Mouse (Mus musculus) forelimb bud, embryonic 11.5 days (tissue): ENCODE results near the gene Acbd3.

Experiments
- DNase-seq: peaks from one replicate; pipeline ENCODE4 v3.0.0-alpha.2; 2012; ENCODE audit warnings: low read depth, low spot score

The Acbd3 gene

DNA sequence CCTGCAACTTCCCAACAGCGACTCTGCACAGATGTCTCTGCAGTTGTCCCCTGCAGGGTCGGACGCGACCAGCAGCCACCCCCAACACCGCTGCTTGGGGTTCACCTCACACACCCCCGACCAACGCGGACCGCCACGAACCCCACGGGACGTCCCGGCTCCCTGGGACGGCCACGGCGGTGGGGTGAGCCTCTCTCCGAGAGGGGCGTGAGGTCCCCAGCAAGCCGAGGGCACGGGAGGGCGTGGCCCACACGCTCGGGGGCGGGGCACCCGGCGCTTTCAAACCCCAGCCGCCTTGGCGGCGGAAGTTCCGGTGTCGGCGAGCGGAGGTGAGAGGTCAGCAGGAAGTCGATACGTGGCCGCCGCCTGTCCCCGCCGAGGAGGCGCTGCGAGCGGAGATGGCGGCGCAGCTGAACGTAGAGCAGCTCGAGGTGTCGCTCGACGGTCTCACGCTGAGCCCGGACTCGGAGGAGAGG is at the start of gene Acbd3:
Acbd3 (plus strand) TSS at position 340 of the 476 bp plus-strand sequence.
- peak; percentile 95 for DNase-seq

- no peak for DNase-seq
Observed at GRCm38 (mm10) chr1:180691284-180691683, 34.6 kb upstream of the Acbd3 start.

DNA sequence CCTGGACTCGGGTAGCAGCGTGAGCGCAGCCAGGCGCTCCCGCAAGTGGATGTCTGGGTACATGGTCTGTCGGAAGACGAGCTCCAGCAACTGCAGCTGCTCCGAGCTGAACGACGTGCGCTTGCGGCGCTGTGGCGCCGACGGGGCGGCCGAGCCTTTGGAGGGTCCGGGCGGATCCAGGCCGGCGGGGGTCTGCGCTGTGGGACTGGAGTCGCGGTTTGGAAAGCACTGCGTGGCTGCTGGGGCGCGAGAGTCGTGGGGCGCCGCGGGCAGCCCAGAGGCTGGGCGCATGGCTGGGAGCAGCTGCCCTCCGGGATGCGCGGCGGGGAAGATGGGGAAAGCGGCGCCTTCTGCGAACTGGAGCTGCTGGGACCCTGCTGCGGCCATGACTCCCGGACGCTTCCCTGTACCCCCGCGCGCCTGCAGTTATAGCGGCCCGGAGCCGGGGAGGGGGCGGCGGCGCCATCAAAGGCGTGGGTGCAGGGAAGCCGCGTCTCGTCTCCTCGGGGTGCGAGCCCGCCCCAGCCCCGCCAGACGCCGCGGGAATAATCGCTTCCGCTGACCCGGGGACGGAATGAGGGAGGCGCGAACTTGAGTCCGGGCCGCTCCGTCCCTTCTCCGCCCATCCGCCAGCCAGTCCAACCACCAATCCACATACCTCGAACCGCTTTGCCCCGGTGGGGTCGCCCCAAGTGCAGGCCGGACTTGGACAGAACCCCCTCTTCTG is 29.1 kb upstream of the Acbd3 start, which contains the start of gene Mixl1:
Mixl1 (minus strand) TSS at position 409 of the 727 bp plus-strand sequence.
- peak; percentile 47 for DNase-seq

DNA sequence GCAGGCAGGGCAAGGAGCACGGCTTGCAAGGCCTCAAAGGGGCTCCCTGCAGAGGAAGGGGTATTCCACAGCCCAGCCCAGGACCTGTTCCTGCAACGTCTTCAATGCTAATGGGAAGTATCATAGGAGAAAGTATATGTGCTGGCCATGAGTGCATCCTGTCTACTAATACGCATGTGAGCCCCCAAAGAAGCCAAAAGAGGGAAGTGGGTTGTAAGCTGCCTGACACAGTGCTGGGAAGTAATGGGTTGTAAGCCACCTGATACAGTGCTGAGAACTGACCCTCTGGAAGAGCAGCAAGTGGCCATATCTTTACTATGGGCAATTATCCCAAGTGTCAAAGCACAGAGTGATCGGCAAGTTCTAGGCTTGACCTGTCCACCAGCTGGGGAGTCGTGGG is 27.8 kb upstream of the Acbd3 start:
- DNase-seq: no peak

GRCm38 (mm10) chr1:180703400-180703799 is 22.4 kb upstream of the Acbd3 start:
- no peak for DNase-seq

DNA sequence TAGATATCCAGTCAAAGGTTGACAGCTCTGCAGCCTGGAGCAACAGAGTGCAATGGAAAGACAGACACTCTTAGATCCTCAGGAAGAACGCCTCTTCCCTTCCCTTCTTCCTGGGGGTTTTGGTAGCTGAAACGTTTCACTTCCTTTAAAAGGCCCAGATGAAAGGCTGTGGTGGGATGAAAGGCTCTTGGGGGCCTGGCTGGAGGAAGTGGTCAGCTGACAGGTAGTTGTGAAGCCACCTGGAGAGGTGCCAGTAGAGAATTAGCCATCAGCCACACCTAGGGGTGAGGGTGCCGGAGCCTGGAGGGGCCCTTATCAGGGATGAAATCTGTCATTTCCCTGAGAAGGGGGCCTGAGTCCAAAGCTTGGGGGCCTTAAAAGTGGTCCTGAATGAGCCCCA is 18.5 kb upstream of the Acbd3 start:
- DNase-seq: no peak

DNA sequence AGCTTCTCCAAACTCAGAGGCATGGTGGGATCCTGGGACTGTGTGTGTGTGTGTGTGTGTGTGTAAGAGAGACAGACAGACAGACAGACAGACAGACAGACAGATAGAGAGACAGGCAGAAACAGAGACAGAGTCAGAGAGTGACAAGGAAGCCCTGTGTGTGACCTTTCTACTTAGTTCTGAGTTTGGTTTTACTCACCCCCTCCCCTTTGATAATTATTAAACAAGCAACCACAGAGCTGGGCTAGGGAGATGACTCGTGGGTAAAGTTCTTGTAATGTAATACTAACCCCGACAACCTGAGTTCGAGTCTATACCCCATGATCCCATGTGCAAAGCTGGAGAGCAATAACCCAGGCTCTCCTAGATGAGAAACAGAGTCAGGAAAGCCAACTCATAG is 18.0 kb upstream of the Acbd3 start:
- DNase-seq: no peak

DNA sequence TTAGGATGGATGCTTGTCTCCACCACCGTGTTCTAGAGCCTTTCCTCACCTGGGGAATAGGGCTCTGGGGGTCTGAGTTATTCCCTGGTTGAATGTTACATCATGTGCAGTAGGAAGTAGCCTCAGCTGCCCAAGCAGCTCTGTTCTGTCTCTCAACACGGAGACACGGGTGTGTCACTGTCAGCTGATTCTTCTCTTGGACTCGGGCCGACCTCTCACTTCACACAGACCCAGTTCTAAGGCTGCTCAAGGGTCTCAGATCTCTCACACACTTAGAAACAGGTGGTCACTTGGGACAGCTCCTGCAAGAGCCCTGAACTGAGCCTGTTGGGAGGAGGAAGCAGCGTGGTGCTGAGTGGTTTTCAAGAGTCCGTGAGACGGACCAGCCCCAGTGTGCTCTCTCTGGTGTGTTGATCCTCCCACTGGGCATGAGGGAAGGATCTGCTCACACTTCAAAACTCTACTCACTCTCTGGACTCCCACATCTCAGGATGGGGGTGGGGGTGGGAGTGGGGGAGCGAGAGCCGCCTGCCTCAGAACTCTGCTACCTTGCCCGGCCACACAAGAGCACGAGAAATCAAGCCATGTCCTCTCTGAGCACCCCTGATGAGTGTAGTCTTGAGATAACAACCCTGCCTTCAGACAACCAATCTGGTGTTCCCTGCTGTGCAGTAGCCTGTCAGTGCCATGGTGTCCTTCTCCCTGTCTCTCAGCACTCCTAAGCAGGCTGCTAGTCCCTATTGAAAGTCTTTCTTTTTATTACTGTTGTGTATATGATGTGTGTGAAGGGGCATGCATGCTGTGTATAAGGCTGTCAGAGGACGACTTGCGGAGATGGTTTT is 16.7 kb upstream of the Acbd3 start:
- DNase-seq: no peak

- no peak for DNase-seq
Observed at GRCm38 (mm10) chr1:180718756-180719155, 7.1 kb upstream of the Acbd3 start.

DNA sequence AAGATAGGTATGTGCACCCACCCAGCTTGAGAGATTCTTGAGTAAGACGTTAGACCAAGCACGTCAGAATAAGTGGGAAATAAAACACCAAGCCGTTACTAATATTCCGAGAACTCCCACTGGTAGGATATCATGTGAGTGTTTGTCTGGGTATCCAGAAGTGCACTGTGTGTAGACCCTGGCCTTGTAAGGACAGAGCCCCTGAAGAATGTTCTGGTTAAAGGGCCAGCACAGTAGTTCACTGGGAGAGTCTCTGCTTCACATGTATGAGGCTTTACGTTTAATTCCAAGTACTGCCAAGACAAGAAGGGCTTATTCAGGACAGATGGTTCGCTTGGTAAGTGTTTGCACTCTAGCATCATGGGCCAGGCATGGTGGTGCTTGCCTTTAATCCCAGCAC is 6.4 kb upstream of the Acbd3 start:
- DNase-seq: no peak

DNA sequence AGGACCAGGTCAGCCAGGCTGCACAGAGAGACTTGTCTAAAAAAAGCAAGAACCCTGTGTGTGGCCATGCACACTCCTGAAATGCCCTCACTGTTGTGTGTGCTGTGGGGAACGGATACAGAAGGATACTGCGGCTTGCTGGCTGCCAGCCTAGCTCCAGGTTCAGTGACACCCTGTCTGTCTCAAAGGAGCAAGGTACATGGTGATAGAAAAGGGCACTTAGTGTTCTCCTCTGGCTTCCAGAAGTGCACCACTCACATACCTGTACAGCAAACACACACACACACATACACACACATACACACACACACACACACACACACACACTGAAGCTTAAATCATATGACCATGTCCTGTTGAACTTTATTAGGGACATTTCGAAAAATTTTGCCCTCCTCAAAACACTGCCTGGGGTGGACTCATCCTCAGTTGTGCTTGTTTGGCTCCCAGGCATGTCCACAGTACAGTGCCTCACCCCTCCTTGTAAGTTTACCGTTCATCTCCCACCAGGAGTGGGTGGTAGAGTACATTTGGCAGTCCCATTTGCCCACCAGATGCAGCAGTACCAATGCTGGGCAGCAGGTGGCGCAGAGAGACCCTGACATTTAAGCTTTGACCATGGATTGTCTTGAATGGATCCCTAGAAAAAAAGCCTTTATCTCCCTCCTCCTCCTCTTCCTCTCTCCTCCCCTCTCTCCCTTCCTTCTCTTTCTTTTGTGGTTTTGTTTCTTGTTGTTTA is 5.7 kb upstream of the Acbd3 start:
- peak; percentile 79 for DNase-seq

GRCm38 (mm10) chr1:180722608-180723007 is 3.2 kb upstream of the Acbd3 start:
- DNase-seq: no peak

GRCm38 (mm10) chr1:180723701-180724238 is 2.1 kb upstream of the Acbd3 start:
- no peak for DNase-seq

DNA sequence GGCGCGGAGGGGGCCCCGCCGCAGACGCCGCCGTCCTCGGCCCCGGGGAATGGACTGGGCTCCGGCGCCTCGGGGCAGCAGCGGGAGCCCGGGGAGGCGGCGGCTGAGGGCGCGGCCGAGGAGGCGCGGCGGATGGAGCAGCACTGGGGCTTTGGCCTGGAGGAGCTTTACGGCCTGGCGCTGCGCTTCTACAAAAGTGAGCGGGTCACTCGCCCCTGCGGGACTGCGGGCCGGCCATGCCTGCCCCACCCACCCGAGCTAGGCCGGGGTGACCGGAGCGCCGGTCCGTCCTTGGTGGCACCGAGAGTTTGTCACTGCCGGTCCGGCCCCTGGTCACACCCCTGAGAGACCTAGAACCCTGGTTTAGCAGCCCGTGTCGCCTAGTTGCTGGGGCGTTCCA is 340 bp downstream of the Acbd3 start:
- DNase-seq: no peak

DNA sequence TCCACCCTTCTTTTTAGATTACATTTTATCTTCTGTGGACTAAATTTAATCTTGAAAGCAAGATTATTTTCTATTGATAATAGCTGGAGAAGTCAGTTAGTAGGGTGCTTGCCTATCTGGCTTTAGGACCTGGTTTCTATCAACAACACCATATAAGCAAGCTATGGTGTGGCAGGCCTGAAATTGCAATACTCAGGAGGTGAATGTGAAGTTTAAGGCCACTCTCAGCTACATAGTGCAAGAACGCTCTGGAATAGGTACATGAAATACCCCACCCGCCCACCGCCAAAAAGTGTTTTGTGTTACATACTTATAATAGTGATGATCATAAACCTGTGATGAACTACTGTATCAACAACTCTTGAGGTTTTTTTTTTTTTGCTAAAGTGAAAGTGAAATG is 3.4 kb downstream of the Acbd3 start:
- DNase-seq: no peak

DNA sequence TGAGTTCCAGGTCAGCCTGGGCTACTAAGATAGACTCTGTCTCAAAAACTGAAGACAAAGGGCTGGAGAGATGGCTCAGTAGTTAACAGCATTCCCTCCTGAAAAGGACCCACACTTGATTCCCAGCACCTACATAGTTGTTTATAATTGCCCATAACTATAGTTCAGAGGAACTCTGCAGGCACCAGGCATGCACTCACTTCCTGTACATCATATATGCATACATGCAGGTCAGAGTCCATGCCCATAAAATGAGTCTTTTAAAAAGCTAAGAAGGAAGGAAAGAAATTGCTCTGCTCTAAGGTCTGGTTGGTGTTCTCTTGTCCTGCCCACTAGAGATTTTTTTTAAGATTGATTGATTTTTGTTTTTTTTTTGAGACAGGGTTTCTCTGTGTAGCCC is 22.0 kb downstream of the Acbd3 start:
- DNase-seq: no peak

DNA sequence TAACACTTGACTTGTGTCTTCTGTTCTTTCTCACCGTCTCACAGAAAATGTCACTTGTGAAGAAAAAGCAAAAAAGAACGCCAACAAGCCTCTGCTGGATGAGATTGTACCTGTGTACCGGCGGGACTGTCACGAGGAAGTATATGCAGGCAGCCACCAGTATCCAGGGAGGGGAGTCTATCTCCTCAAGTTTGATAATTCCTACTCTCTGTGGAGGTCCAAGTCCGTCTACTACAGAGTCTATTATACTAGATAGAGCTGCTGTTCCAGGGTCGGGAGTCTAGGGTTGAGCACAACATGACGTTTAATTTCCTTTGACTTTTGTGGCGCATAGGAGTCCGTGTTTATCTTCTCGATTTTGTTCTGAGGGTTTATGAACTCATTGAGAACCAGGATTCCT is 26.3 kb downstream of the Acbd3 start:
- DNase-seq: no peak

- no peak for DNase-seq
Observed at GRCm38 (mm10) chr1:180754376-180754775, 28.5 kb downstream of the Acbd3 start.

DNA sequence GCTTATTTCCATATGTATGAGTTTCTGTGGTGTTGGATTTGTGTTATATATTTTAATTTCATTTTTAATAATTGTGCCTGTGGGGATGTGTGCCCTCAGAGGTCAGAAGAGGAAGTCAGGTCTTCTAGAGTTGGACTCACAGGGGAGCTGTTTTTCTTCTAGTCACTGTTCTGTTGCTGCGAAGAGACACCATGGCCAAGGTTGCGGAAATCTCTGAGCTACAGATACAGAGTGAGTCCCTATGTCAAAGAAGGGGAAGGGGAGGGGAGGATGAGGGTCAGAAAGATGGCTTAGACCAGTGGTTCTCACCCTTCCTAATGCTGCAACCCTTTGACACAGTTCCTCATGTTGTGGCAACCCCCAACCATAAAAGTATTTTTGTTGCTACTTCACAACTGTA is 30.9 kb downstream of the Acbd3 start:
- DNase-seq: no peak

GRCm38 (mm10) chr1:180757252-180757955 is 31.6 kb downstream of the Acbd3 start:
- DNase-seq: no peak

- DNase-seq: no peak
Observed at GRCm38 (mm10) chr1:180757956-180758520, 32.2 kb downstream of the Acbd3 start.
